Mouse (Mus musculus): Measurements from ENCODE around the gene Tmem89.

Gene Tmem89

DNA sequence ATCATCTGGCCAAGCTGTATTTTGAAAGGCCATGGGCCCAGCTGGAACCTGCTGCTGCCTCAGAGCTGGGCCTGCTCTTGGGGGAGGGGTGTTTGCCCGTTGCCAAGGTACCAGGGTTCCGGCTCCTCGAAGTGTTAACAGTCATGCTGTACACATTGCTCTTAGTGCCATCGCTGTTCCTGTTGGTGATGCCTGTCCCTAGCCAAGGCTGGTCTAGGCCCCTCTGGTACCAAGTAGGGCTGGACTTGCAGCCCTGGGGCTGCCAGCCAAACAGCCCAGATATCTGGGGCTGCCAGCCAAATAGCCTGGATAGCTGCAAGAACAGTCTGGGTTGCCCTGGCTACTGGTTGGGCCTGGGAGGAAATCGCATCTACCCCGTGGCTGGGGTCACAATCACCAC, at the start of gene Tmem89:
Gene Tmem89 (plus strand): TSS at position 129 of the 400 bp plus-strand sequence.
- DNase-seq (ENCODE audit: low spot score) = no peak

GRCm38 (mm10) chr9:108912308-108912707, 2.1 kb upstream of the Tmem89 start:
- DNase-seq (ENCODE audit: low spot score) = no peak

DNA sequence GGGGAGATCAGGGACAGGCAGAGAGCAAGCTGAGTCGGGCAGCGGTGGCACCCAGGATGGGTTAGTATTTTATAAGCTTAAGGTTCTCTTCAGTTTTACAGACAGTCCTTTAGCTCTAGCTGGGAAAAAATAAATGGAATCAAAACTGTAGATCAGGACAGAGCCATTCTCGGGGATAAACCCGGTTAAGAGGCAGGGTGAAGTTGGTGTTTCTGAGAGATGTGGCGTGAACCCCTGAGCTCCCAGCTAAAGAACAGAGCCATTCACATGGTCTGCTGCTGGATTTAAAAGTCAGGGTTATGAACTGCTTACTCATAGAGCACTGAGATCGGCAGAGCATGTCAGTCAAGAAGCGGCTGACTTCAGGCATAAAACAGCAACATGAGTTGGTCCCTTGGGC, 1.3 kb upstream of the Tmem89 start:
- DNase-seq (ENCODE audit: low spot score) = no peak

DNA sequence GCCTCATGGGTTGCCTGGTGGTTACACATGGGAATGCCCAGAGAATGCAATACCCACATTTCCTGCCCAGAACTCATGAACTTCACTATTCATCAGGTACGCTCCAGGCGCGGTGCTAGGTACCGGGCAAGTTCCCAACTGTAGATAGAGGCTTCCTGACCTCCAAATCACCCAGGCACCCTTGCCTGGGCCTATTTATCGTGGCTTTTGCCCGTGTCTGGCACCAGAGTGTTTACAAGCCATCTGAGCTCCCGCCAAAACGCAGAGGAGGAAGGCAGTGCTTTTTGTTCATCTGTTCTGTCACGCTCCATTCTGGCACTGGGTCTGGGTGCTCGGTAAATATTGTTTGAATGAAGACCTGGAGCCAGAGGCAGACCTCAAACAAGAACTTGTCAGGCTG, 798 bp upstream of the Tmem89 start:
- no peak for DNase-seq (ENCODE audit: low spot score)

- DNase-seq (ENCODE audit: low spot score) = no peak
Observed at GRCm38 (mm10) chr9:108925897-108926296, 11.5 kb downstream of the Tmem89 start.

DNA sequence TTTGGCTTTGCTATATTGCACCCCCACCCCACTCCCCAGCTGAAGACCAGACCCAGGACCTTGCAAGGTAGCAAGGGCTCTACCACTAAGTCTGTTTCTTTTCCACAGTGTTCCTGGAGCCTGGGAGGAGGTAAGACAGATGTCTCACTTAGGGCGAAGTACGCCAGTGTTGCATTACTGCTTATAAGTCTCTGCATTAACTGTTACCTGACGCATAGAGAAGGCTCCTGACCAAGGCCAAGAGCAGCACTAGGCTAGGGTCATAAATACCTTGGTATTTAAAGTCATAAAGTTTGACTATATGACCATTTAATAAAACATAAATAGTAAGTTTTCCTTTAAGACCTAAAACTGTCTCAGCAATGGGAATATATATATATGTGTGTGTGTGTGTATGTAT, 14.0 kb downstream of the Tmem89 start:
- no peak for DNase-seq (ENCODE audit: low spot score)

DNA sequence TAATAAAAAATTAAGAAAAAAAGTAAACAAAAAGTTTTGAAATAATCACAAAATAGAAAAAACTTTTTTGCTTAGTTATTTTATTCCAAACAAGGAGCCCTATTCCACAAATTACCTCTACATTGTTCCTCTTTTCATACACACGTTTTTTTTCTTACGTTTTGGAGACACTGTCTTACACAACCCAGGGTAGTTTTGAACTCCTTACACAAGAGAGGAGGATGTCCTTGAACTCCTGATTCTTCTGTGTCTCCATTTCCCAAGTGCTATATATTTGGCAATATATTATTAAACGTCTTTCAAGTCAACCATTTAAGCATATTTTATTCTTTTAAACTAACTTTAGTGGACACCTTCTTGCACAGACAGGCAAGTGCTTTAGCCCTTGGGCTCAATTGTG, 21.6 kb downstream of the Tmem89 start:
- no peak for DNase-seq (ENCODE audit: low spot score)

- DNase-seq (ENCODE audit: low spot score) = peak; percentile 98
Observed at GRCm38 (mm10) chr9:108936418-108937364, 22.3 kb downstream of the Tmem89 start, which contains the start of gene Uqcrc1. TSS of gene Uqcrc1 (plus strand) at chr9:108936633.

GRCm38 (mm10) chr9:108945111-108945510, 30.7 kb downstream of the Tmem89 start:
- DNase-seq (ENCODE audit: low spot score) = no peak

DNA sequence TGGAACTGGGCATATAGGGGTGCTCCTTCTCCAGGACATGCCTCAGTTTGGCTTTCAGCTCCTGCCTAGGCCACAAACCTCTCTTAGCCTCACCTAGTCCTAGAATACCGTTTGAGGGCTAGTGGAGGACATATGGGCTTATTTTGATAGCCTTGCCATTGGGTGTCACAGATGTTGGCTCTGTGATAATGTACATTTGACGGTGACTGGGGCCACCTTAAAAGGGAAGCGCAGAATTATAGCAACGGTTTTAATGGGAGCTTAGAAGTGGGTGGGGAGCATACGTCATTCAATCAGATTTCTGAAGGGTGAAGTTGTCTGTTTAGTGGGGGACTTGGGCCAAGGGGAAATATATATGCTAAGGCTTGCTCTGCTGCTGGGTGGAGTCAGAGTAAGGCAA, 31.2 kb downstream of the Tmem89 start:
- DNase-seq (ENCODE audit: low spot score) = no peak

- DNase-seq (ENCODE audit: low spot score) = peak; percentile 50
Observed at GRCm38 (mm10) chr9:108949231-108949966, 35.0 kb downstream of the Tmem89 start.

DNA sequence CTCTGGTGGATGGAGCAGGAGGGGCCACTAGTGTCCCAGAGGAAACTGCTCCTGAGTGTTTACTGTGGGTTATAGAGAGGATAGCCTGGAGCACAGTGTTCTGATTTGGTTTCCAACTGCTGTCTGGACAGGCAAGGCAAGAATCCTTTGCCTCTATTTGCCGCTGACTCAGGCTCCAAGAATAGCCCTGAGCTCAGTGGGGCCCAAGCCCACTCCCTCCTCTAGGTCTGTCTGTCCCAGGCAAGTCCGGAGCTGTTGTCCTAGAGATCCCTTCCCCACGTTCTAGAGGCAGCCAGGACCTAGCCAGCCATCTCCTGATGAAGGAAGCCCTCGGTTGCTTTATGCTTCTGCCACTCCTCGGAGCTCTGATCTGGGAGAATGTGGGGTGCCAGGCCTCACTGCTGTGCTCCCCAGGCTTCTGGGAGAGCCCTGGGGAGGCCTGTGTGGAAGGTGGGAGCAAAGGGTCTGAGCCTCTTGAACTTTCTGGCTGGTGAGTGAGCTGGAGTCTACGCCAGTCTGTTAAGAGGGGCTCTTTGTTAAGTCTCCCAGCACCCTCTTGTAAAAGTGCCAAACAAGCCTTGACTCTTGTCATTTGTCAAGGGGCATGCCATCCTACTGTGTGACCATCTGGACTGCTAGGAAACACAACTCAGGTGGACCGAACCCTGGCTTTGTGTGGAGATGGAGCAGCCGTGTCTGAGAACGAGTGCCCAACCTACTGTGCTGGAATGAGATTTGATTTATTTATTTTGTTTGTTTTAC, 35.7 kb downstream of the Tmem89 start:
- DNase-seq (ENCODE audit: low spot score) = no peak

DNA sequence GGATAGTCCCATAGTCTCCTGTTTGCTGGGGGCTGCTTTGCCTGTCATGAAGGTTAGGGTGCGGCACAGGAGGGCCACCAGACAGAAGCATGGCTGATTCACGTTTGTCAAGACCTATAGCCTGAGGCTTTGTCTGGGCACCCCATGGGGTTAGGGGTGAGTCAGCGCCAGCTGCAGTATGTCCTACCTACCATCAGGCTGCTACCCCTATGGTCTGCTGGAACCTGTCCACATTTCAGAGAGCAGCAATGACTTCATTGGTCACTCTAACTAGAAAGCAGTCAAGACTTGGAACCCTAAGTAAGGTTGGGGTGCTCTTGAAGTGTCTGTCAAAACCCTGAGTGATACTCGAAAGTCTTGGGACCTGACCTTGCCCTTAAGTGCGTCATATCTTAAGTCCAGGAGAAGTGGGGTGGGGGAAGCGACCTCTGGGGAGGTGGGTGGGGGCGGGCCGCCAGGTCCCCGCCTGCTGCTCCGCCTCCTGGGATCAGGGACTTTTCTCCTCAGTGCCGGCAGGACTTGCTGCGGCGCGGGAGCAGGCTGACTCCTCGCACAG, 38.7 kb downstream of the Tmem89 start, which contains the start of gene Col7a1:
Gene Col7a1 (plus strand): TSS at position 506 of the 556 bp plus-strand sequence.
- no peak for DNase-seq (ENCODE audit: low spot score)

DNA sequence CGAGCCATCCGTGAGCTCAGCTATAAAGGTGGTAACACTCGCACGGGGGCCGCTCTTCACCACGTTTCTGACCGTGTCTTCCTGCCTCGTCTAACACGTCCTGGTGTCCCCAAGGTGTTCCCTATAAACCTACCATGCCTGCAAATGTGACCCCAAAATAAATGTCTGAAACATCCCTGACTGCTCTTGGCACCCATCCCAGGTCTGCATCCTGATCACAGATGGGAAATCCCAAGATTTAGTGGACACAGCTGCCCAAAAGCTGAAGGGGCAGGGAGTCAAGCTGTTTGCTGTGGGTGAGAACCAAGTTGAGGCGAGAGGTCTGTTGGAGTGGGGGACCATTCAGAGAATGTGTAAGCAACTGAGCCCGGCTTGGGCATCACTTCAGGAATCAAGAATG, 40.8 kb downstream of the Tmem89 start:
- DNase-seq (ENCODE audit: low spot score) = no peak

DNA sequence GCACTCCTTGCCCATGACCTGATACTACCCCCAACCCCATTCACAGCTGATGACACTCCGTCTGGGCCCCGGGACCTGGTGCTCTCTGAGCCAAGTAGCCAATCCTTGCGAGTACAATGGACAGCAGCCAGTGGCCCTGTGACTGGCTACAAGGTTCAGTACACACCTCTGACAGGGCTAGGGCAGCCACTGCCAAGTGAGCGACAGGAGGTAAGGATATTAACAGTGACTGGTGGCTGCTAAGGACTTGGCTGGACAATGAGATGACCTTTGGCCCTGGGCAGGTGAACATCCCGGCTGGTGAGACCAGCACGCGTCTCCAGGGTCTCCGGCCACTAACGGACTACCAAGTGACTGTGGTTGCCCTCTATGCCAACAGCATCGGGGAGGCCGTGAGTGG, 41.4 kb downstream of the Tmem89 start:
- no peak for DNase-seq (ENCODE audit: low spot score)

DNA sequence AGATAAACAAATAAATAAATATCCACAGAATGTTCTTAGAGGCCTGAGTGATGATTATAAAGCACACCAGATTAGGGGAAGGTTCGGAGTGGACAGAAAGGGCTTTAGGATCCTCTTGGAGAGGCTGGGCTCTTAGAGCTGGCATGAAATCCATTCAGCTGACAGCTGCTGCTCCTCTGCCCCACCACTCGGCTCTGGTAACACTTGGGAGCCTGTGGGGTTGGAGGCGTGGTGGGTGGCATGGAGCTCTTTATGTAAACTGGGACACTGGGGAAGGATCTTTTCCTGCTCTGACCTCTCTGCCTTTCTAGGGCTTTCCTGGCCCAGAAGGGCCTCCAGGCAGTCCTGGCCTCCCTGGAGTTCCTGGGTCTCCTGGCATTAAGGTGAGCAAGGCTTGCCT, 49.2 kb downstream of the Tmem89 start:
- no peak for DNase-seq (ENCODE audit: low spot score)

- DNase-seq (ENCODE audit: low spot score) = no peak
Observed at GRCm38 (mm10) chr9:108964338-108964737, 49.9 kb downstream of the Tmem89 start.
